Mouse (Mus musculus): ENCODE data around the gene Usf2.

Usf2 gene

DNA sequence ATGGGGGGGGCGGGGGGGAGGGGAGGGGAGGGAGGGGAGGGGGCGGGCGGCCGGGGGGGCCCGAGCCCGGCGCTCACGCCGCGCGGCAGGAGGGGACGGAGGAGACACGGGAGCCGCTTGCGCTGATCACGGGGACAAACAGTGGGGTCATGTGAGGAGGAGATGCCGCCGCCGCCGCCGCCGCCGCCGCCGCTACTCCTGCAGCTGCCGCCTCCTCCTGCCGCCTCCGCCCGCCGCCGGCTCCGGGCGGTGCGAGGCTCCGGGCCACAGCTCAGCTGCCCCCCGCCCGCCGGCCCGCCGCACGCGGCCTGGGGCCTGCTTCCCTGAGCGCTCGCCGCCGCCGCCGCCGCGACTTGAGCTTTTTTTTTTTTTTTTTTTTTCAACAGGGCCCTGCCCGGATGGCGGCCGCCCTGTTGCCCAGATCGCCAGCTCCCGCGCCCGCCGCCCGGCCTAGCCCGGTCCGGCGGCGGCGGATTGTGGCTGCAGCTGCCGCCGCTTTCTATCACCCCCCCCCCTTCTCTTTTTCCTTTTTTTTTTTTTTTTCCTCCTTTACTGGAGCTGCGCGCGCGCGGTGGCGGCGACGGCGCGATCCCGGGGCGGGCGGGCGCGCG, at the start of gene Usf2:
TSS of gene Usf2 (minus strand) at position 48 of the 611 bp plus-strand sequence.
- peak; percentile 79 for DNase-seq (ENCODE audit: low spot score)

- DNase-seq (ENCODE audit: low spot score) = no peak
Measured at GRCm38 (mm10) chr7:31002650-31003049, 46.0 kb upstream of the Usf2 start.

DNA sequence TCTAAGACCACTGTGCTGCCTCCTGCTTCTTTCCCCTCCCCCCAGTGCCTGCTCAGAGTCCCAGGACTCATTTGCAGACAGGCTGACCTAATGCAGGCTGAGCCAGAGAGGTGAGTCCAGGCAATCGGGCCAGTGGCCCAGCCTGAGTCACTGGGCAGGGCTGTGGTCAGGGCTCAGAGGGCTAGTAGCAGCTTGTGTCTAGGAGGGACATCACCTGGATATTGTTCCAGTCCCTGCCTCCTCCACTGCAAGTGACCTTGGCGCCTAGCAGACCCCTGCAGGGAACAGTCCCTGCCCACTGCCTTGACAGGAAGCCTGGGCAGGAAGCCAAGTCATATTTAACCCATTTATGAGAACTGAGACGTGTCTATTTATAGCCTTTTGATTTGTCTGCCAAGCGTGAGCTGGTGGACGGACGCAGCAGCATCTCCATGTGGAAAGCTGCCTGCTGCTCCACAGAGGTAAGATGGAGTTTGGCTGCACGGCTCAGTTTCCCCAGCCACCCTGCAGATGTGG, 44.0 kb upstream of the Usf2 start:
- peak; percentile 16 for DNase-seq (ENCODE audit: low spot score)

DNA sequence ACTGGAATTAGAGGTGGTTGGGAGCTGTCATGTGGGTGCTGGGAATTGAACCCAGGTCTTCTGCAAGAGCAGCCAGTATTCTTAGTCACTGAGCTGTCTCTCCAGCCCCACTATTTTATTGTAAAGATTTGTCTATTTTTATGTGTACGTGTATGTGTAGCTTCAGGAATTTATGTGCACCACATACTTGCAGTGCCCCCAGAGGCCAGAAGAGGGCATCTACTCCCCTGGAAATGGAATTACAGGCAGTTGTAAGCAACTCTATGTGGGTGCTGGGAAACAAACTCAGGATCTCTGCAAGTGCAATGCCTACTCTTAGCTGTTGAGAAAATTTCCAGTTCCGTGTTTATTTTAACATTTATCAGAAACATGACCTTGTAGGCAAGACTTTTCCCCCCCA, 39.9 kb upstream of the Usf2 start:
- no peak for DNase-seq (ENCODE audit: low spot score)

GRCm38 (mm10) chr7:30993986-30994385, 37.4 kb upstream of the Usf2 start:
- DNase-seq (ENCODE audit: low spot score) = no peak

GRCm38 (mm10) chr7:30992148-30992547, 35.5 kb upstream of the Usf2 start:
- no peak for DNase-seq (ENCODE audit: low spot score)

GRCm38 (mm10) chr7:30988519-30989162, 32.0 kb upstream of the Usf2 start:
- no peak for DNase-seq (ENCODE audit: low spot score)

GRCm38 (mm10) chr7:30985357-30985756, 28.8 kb upstream of the Usf2 start:
- DNase-seq (ENCODE audit: low spot score) = no peak

- no peak for DNase-seq (ENCODE audit: low spot score)
Measured at GRCm38 (mm10) chr7:30981703-30982102, 25.1 kb upstream of the Usf2 start.

DNA sequence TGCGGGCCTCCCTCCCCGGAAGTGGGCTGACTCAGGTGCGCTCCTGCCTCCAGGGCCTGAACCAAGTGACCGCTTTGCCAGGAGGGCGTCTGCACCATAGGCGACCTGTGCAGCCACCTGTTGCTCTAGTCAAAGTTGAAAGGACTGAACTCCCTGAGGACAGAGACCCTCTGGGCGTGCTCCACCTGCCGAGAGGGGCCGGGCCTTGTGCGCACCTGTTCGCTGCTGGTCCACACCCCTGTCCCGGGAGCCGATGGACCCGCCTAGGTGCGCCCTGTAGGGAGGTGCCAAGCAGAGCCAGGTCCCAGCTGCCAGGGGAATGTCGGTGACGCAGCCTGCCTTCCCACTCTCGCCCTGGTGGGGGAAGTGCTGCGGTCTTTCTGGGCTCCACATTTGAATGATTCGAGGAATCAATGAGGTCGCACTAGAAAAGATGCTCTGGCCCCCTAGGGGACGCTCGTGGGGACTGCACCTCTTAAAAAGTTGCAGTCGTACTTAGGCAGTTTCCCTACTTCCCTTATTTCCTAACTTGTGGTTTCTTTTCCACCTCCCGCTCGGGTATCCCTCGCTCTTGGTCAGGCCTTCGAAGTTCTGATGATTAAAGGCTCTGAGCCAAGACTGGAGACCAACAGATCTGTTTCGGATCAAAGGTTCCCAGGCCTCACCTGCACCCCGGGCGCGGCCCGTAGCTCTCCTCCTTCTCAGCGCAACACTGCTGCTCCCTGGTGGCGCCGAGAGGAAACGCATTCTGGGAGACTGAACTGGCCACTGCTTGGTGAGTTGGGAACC, 17.1 kb upstream of the Usf2 start, which contains the start of gene Fam187b:
TSS of gene Fam187b (plus strand) at position 290 of the 789 bp plus-strand sequence.
- DNase-seq (ENCODE audit: low spot score) = peak; percentile 88

DNA sequence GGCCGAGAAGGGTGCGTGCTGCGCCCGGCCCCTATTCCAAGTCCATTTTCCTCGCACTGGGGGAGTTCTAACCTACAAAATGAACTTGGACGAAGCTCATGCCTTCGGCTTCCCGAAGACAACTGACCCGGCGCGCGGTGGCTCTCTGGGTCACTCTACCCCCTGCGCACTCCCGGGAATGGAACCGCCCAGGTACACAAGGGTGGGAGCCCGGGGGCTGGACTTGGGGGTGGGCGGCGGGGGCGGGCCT, 16.6 kb upstream of the Usf2 start, which contains the start of gene Lsr:
TSS of gene Lsr (minus strand) at position 214 of the 250 bp plus-strand sequence.
- DNase-seq (ENCODE audit: low spot score) = peak; percentile 62

DNA sequence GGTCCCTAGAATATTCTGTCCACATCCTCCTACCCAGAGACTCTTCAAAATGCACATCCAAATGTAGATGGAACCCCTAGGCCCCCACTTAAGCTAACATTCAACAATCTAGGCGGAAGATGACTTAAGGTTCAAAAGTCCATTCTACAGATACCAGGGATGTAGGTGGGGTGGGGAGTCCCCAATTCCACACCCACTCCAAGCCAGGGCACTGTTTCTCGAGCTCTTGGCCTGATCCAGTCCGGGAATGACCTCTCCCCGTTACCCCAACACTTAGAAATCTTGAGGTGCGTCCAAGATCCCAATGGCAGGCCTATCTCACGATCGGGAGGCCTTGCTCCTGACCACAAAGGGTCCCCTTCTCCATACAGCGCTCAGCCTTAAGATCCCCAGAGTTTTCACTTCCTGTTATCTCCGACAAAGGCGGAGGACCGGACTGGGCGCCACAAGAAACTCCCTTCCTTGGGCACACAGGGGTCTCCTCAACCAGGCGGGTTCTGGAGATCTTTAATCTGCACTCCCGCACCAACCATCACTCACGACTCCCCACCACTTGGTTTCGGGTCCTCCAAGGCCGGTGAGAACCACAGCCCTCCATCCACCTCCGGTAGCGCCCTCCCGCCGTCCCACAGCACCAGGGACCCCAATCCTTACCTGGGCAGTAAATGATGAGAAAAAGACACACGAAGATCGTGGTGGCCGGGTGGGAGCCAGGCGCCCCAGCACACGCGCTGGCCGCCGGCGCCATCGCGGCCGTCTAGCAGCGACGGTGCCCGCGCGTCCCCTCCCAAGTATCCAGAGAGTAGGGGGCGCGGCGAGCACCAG, 16.0 kb upstream of the Usf2 start:
- DNase-seq (ENCODE audit: low spot score) = no peak

DNA sequence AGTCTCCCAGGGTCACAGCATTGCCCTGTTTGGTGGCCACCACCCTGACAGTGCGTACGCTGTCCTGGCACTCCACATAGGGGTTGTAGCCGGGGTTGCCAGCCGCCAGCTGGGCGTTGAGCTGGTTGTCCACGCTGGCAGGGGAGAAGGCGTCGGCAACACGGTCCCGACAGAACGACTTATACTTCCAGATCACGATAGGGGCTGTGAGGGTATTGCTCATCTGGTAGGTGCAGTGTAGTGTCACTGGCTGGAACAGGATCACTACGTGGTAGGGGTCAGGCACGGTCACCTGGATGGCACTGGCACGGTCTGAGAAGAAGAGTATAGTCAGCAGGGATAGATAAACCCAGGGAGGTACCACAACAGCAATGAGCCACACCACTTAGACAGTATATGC, 15.3 kb upstream of the Usf2 start:
- DNase-seq (ENCODE audit: low spot score) = no peak

GRCm38 (mm10) chr7:30969174-30969573, 12.6 kb upstream of the Usf2 start:
- no peak for DNase-seq (ENCODE audit: low spot score)

GRCm38 (mm10) chr7:30968611-30969010, 12.0 kb upstream of the Usf2 start:
- peak; percentile 77 for DNase-seq (ENCODE audit: low spot score)

DNA sequence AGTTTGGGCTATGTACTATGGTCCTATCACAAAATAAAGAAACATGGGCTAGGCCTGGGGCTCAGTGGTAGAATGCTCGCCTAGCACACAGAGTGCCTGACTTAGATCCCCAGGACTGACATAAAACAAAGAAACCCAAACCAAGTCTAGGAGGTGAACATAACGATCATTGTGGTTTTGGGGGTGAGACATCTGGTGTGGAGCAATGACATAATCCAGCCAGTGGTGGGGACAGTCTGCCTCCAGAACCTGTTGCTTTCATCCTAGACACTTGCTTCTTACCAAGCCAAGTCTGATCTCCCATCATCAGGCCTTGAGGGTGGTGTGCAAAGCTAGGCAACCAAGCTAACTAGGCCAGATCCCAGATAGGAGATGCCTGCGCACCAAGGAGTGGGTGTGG, 10.1 kb upstream of the Usf2 start:
- DNase-seq (ENCODE audit: low spot score) = no peak

DNA sequence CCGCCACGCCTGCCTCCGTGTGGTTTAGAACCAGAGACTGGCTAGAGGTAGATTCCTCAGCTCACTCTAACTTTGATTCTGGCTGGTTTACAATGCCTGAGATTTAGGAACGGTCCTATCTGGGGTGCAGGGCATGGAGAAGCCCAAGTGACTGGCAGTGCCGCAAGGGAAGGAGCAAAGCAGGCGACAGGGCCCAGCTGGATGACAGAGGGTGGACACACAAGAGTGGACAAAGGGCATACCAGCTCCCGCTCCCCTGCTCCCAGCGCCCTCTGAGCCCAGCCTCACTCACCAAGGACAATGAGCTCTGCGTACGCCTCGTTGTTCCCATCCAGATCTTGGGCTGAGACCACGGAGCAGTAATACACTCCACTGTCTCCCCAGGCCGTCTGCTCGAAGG, 9.1 kb upstream of the Usf2 start:
- no peak for DNase-seq (ENCODE audit: low spot score)

DNA sequence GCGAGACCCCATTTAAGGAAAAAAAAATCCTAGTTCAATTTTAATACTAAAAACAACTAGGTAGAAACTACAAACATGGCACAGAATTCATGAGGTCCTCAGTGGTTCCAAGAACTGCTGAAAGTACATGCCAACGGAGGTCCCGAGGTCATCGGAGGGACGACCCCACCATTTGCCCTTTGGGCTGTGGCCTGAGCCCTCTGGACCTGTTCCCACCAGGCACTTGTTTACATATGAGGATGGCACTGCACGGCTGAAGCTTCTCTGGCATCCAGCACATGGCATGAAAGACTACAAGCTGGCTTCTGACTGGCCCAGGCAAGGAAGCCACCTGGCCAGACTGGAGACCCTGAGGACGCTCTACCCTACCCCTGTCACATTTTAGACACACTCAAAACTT, 7.8 kb upstream of the Usf2 start:
- no peak for DNase-seq (ENCODE audit: low spot score)

GRCm38 (mm10) chr7:30962862-30963261, 6.3 kb upstream of the Usf2 start:
- no peak for DNase-seq (ENCODE audit: low spot score)

- no peak for DNase-seq (ENCODE audit: low spot score)
Measured at GRCm38 (mm10) chr7:30959786-30960349, 3.3 kb upstream of the Usf2 start.

DNA sequence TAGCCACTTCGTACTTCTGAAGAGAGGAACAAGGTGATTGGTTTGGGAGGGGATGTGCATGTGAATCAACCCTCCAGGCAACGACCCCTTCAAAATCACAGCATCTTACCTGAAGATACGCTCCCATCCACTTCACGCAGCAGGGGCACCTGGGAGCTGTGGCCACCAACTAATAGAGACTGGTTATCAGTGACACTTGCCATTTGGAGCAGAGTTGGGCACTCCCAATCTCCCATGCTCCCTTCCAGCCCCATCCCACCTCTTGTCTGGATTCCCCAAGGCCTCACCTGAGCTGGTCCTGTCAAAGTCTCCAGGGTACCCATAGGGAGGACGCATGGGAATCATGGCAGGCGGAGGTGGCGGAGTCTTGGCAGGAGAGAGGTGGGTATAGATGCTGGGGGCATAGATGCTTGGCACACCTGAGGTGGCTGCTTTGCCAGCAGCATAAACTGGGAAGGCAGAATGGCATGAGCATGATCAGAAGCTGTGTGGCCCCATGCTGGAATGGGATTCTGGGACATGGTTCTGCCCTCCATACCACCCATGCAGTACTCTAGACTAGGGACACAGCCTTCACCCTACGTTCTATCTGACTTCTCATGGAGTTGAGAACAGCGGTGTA, 2.4 kb upstream of the Usf2 start:
- DNase-seq (ENCODE audit: low spot score) = no peak
